Mouse (Mus musculus) large intestine, adult 2 months (tissue): ENCODE data around the gene Prap1. TPM values are rescaled to one million over a fixed set of nuclear protein-coding genes. Genes with fewer than 3 reads are reported as not detected.
A peak's percentile ranks its signal among the peaks of the same experiment; 100 is the strongest.
"Not testable (repeated sequence)": the region's sequence is repeated elsewhere in the genome, so short reads cannot be mapped to it uniquely, and the experiment has no call there.

Experiments used
- DNase-seq: peaks from one replicate; pipeline ENCODE4 v3.0.0-alpha.2; 2012; ENCODE audit warnings: low read depth, low spot score
- WGBS: fragments of 180-500 bp; shearing (Covaris S2); methylation state at CpG from one replicate; pipeline ENCODE4 v1.1.7; 2018; 5-methylcytosine and 5-hydroxymethylcytosine counted together
- polyA plus RNA-seq: library from polyadenylated mRNA; depleted of rRNA; stranded (reverse); fragments of >200 nt; gene quantifications from 2 replicates; pipeline ENCODE4 v1.2.3, GENCODE M21; 2012; rRNA removed

The Prap1 gene
- polyA plus RNA-seq, 1 experiment = 873 TPM

DNA sequence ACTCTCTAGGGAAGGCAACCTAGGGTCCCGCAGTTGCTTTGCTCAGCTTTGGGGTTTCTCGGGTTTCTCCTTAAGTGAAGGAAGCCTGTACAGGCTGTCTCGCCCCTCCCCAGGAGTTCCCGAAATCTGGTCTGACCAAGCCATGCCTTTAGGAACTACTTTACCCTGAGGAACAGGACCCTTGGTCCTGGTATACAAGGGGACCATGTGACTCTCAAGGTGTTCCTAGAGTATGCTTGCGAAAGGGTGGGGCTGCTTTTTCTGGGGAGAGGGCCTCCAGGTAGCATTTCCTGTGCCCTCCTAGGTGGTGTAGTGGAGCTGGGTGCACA lies 32.8 kb downstream of the Prap1 start:
- DNase-seq = no peak
- WGBS = 5% methylated on average over 5 of the region's 5 CpGs

DNA sequence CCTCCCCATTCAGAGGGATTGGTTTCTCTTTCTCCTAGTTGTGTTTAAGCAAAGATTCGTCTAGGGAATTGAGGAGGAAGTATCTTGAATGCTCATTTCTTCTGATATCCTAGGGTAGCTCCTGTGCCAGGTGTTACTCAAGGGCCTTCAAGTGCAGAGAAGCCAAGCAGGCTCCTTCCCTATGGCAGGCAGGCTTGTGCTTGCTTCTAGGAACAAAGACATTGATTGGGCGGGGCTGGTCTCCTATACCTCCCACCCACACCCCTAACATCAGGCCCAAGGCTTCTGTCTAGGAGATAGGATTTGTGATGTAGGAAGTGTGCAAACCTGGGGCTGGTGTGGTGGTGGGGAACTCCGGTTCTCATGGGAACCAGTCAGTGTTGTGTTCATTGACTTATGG lies 33.7 kb downstream of the Prap1 start:
- 64% methylated on average over 3 of the region's 3 CpGs for WGBS
- DNase-seq = no peak

DNA sequence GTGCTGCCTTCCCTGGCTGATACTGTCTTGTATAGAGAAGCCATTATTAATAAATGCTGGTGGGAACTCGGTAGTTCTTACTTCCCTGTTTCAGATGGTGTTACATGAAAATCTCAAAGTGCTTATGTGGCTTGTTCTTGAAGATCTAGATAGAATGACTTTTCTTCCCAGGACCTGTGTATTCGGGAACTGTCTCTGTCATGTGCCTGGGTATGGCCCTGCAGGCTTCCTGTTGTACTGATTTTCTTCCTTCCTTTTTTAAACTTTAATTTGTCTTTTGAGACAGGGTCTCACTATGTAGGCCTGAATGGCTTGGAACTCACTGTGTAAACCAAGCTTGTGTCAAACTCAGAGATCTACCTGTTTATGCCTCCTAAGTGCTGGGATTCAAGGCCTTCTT lies 34.7 kb downstream of the Prap1 start:
- WGBS = 79% methylated on average over 2 of the region's 2 CpGs
- DNase-seq = no peak

DNA sequence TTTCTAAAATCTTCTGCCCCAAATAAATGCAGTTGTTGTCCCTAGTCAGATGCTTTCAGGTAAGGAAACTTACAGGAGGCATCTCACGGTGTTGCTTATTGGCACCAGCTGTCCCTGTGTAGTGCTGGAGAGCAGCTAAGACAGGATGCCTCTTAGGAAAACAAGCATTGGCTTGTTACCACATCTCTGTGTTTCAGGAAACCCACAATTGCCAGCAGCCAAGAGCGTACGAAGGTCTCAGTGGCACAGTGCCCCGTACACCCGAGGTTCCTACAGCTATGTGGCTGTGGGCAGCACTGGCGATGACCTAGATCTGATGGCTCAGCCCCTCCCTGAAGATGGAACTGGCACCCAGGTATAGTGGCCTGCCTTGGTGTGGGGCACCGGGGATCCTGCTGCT lies 39.0 kb downstream of the Prap1 start:
- WGBS = 86% methylated on average over 7 of the region's 7 CpGs

GRCm38 (mm10) chr7:140134033-140134432 lies 40.8 kb downstream of the Prap1 start:
- 91% methylated on average over 7 of the region's 7 CpGs for WGBS
- DNase-seq = not testable (repeated sequence)

More for the DNA sequence above, 39.0 kb downstream of the Prap1 start:
- not testable (repeated sequence) for DNase-seq

GRCm38 (mm10) chr7:140135106-140135770 lies 42.0 kb downstream of the Prap1 start:
- 85% methylated on average over 5 of the region's 5 CpGs for WGBS
- no peak for DNase-seq

DNA sequence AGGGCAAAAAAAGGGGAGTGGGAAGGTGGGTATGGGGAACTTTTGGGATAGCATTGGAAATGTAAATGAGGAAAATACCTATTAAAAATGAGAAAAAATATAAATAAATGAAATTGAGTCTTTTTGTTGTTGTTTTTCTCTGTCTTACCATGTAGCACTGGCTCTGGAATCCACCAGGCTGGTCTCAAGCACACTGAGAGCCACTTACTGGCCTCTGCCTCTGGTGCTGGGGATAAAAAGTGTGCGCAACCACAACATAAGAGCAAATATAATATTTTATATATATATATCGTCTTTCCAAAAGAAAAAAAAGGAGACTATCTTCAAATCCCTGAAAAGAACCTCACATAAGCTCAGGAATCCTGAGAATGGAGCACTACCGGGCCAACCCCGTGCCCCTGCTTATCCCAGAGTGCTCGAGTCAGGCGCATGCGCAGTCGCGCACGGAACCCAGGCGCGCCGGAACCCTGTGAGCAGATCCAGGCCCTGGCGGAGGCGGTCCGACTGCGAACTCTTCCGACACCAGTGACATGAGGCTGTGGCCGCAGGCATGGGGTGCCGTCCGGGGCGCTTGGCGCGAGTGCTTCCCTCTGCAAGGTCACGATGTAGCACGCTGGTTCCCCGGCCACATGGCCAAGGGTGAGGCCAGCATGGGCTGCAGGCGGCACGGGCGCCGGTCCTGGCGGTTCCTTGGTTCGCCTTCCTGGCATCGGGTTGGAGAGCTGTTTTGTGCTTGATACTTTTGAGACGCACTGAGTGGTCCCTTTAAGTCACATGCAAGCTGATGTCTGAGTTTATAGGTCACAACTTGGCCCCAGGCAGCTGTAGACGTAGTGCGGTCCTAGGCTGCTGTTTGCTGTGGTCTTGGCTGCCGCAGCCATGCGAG lies 44.2 kb downstream of the Prap1 start, which contains the start of gene Mtg1:
TSS of gene Mtg1 (plus strand) at position 430 of the 886 bp plus-strand sequence.
- peak; percentile 75 for DNase-seq

GRCm38 (mm10) chr7:140138021-140138310 lies 44.8 kb downstream of the Prap1 start:
- WGBS = 0% methylated on average over 8 of the region's 8 CpGs
- DNase-seq = no peak

More for the DNA sequence above, 44.2 kb downstream of the Prap1 start, which contains the start of gene Mtg1:
- 2% methylated on average over 39 of the region's 39 CpGs for WGBS

DNA sequence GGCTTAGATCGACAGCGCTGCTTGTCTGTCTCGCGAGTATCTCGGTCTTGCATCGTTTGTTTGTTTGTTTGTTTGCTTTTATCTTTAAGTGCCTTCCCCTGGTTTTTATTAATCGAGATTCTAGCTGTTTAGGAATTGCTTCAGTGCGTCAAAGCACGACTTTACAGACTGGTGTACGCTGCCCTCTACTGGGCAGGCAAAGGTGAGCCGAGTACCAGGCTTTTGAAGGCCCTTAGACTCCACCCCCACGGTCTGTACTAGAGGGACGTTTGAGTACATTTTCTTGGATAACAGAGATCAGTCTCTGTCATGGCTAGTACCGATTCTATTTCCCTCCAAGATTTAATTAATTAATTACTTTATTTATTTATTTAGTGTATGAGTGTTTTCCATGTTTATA lies 48.2 kb downstream of the Prap1 start:
- WGBS = 3% methylated on average over 14 of the region's 14 CpGs

GRCm38 (mm10) chr7:140144550-140144949 lies 51.4 kb downstream of the Prap1 start:
- DNase-seq = no peak
- 86% methylated on average over 4 of the region's 4 CpGs for WGBS

More for the DNA sequence above, 48.2 kb downstream of the Prap1 start:
- no peak for DNase-seq

Other genes starting within 250 kb of the Prap1 start
- 0.11 and 0.18 TPM in 2 replicates for gene Kndc1, start 198.7 kb upstream of the Prap1 start, polyA plus RNA-seq
- 0.21 and 0.31 TPM in 2 replicates for gene Utf1, start 149.6 kb upstream of the Prap1 start, polyA plus RNA-seq
- gene 6430531B16Rik, start 114.6 kb upstream of the Prap1 start, polyA plus RNA-seq = 0.14 TPM in 1 of 2 replicates, not detected in the other
- gene Adam8, start 100.8 kb upstream of the Prap1 start, polyA plus RNA-seq = 3.7 and 5.9 TPM in 2 replicates
- 36.7 and 52.9 TPM in 2 replicates for gene Zfp511, start 57.0 kb upstream of the Prap1 start, polyA plus RNA-seq
- gene Tubgcp2, start 56.7 kb upstream of the Prap1 start, polyA plus RNA-seq = 13.8 and 16.7 TPM in 2 replicates
- not detected in 2 replicates for gene Msx3, start 44.3 kb upstream of the Prap1 start, polyA plus RNA-seq
- 1.3 and 1.9 TPM in 2 replicates for gene Caly, start 10.8 kb upstream of the Prap1 start, polyA plus RNA-seq
- gene Fuom, start 9.0 kb downstream of the Prap1 start, polyA plus RNA-seq = 105 and 121 TPM in 2 replicates
- gene Paox, start 22.4 kb downstream of the Prap1 start, polyA plus RNA-seq = 9.6 and 9.8 TPM in 2 replicates
- 108 and 150 TPM in 2 replicates for gene Echs1, start 23.1 kb downstream of the Prap1 start, polyA plus RNA-seq
- 14.5 and 24.5 TPM in 2 replicates for gene Mtg1, start 44.2 kb downstream of the Prap1 start, polyA plus RNA-seq
- 0.37 and 0.59 TPM in 2 replicates for gene Sprn, start 61.5 kb downstream of the Prap1 start, polyA plus RNA-seq
- not detected in 2 replicates for gene Olfr522, start 71.4 kb downstream of the Prap1 start, polyA plus RNA-seq
- gene Olfr523, start 79.8 kb downstream of the Prap1 start, polyA plus RNA-seq = not detected in 2 replicates
- 0.06 and 0.07 TPM in 2 replicates for gene Olfr524, start 112.6 kb downstream of the Prap1 start, polyA plus RNA-seq
- gene Cd163l1, start 124.9 kb downstream of the Prap1 start, polyA plus RNA-seq = 0.43 and 0.78 TPM in 2 replicates
- gene 5830411N06Rik, start 153.9 kb downstream of the Prap1 start, polyA plus RNA-seq = 0.51 and 0.71 TPM in 2 replicates
- not detected in 2 replicates for gene Olfr525, start 227.5 kb downstream of the Prap1 start, polyA plus RNA-seq
- gene Olfr527, start 240.6 kb downstream of the Prap1 start, polyA plus RNA-seq = not detected in 2 replicates